Mouse (Mus musculus) layer of hippocampus, adult 2 months (tissue): ENCODE data around the gene Pdcd10. TPM values are rescaled to one million over a fixed set of nuclear protein-coding genes. Genes with fewer than 3 reads are reported as not detected.
A peak's percentile ranks its signal among the peaks of the same experiment; 100 is the strongest.

ENCODE experiments used
- DNase-seq, 2 experiments: peaks; one replicate each; pipeline ENCODE4 v3.0.0; 2022; ENCODE audit warnings: low spot score in 2 of 2
- H3K27ac ChIP-seq: fragments of 200-600 bp; 2 replicates; pipeline ENCODE4 v1.8.1; 2022
- H3K4me3 ChIP-seq: fragments of 200-600 bp; 2 replicates; pipeline ENCODE4 v1.8.1; 2022; ENCODE audit warnings: mild to moderate bottlenecking
- CTCF ChIP-seq: fragments of 200-600 bp; conservative IDR thresholded peaks from 2 replicates; pipeline ENCODE4 v1.8.1; 2022; ENCODE audit warnings: antibody characterized with exemption, mild to moderate bottlenecking, moderate library complexity
- total RNA-seq, 2 experiments: library from RNA; stranded (reverse); gene quantifications; 2 replicates each; pipeline ENCODE4 v1.2.3; 2021

The Pdcd10 gene
- total RNA-seq, 2 experiments from 2014 or later = 58.3 to 62.9 TPM

DNA sequence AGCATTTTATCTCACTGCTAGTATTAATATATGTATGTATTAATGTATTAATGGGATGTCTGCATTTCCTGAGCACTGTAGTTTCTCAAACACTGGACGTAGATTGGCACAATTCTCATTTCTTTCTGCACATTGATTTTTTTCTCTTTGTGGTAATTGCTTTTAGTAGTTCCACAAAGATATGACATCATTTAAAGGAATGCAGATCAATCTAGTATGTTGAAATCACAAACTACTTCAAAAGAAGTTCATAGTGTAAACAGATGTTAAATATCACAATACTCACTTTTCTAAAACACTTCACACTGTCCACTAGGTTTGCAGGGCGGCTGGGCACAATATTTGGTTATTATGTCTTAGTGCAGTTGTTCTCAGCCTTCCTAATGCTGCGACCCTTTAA, 25.6 kb downstream of the Pdcd10 start:
- Histone ChIP-seq H3K4me3 (no peak overlapping the region), H3K27ac (no peak overlapping the region)
- DNase-seq = no peak
- no peak for TF ChIP-seq CTCF

- no peak overlapping the region for H3K4me3 ChIP-seq
- DNase-seq = no peak
- TF ChIP-seq CTCF = no peak
- no peak overlapping the region for H3K27ac ChIP-seq
Observed at GRCm38 (mm10) chr3:75522527-75522926, 34.1 kb downstream of the Pdcd10 start.

GRCm38 (mm10) chr3:75521314-75521713, 35.3 kb downstream of the Pdcd10 start:
- no peak for DNase-seq
- H3K4me3 ChIP-seq = no peak overlapping the region
- TF ChIP-seq CTCF = no peak
- 0 out of 2 replicates have a peak overlapping the region, but pooled peaks have one; percentile 5 for H3K27ac ChIP-seq

- no peak overlapping the region for H3K4me3 ChIP-seq
- H3K27ac ChIP-seq = no peak overlapping the region
- peak; percentile 92 for TF ChIP-seq CTCF
Observed at GRCm38 (mm10) chr3:75517631-75518250, 38.9 kb downstream of the Pdcd10 start.

DNA sequence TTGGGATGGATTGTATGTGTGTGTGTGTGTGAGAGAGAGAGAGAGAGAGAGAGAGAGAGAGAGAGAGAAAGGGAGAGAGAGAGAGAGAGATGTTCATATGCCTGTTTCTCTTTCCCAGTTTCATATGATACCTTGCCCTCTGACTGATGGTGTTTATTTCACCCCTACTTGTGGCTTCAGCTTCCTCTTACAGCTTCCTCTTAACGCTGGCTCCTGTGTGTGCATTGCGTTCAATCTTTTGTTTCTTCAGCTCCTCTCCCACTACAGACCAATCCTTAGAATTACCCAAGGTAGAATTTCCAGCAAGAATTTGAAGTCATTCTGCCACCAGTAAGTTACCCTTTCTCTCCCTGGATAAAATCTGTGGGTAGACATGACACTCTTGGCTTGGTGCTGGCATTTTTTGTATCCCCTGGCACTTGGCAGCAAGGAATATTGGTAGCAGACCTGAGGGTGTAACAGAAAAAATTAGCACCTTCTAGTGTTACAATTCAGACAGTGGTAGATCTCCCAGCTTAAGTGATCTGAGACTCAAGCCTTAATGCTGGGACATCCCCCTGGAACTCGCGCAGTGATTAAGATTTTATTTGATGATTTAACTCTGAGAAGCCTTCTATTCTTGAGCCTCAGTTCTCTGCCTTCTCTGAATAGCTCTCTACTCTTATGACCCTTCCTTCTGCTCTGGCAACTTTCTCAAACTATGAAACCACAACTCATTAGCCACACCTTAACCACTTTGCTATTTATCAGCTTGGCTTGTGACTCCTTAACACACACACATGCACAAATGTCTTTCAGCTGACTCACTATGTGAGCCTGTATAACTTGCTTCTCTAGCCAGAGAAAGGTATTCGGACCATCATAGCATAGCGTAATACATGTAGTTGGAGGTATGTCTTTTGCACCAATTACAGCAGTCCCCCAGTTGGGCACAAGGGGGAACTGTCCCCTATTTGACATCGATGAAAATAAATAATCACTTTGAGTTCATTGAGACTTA, 57.4 kb downstream of the Pdcd10 start:
- Histone ChIP-seq H3K27ac (no peak overlapping the region), H3K4me3 (no peak overlapping the region)
- no peak for TF ChIP-seq CTCF
- no peak for DNase-seq

More at GRCm38 (mm10) chr3:75517631-75518250, 38.9 kb downstream of the Pdcd10 start:
- DNase-seq = peak; percentile 22 to 73

DNA sequence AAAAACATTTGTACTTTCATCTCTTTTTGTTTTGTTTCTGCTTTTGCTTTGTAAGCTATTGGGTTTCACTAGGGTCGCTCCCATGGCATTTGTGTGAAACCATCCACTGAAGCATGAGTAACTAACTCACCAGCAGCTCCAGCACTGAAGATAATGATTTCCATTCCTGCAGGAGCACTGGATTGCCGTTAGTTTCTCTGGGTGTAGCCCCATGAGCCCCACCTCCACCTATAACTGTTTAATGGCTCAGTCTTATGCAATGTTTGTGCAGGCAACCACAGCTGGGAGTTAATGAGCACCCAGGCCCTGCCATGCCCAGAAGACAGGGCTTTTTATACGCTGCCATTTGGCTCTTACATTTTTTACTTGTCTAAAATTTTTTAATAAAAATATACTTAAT, 63.7 kb downstream of the Pdcd10 start:
- no peak for TF ChIP-seq CTCF
- no peak for DNase-seq
- H3K27ac ChIP-seq = no peak overlapping the region
- no peak overlapping the region for H3K4me3 ChIP-seq

- DNase-seq = no peak
- Histone ChIP-seq H3K4me3 (no peak within 1 kb of the TSS), H3K27ac (no peak within 1 kb of the TSS)
- no peak for TF ChIP-seq CTCF
Observed at GRCm38 (mm10) chr3:75482056-75482455, 74.6 kb downstream of the Pdcd10 start, which contains the start of gene Wdr49. Gene Wdr49 (minus strand): TSS chr3:75482156.

- DNase-seq = no peak
- TF ChIP-seq CTCF = no peak
- Histone ChIP-seq H3K27ac (no peak overlapping the region), H3K4me3 (no peak overlapping the region)
Observed at GRCm38 (mm10) chr3:75475106-75475505, 81.5 kb downstream of the Pdcd10 start.

GRCm38 (mm10) chr3:75474657-75475056, 82.0 kb downstream of the Pdcd10 start:
- Histone ChIP-seq H3K27ac (no peak overlapping the region), H3K4me3 (no peak overlapping the region)
- TF ChIP-seq CTCF = no peak
- DNase-seq = no peak

- no peak for TF ChIP-seq CTCF
- no peak overlapping the region for H3K4me3 ChIP-seq
- no peak for DNase-seq
- H3K27ac ChIP-seq = no peak overlapping the region
Observed at GRCm38 (mm10) chr3:75468154-75468553, 88.5 kb downstream of the Pdcd10 start.

Other genes starting within 250 kb of the Pdcd10 start
- 1 to 10 TPM; 1.1 to 1.4 TPM for gene Wdr49, start 74.7 kb downstream of the Pdcd10 start, total RNA-seq
- 100 to 1,000 TPM; 182 to 189 TPM for gene Serpini1, start 691 bp upstream of the Pdcd10 start, total RNA-seq
- not detected for gene Gm29133, start 191.3 kb upstream of the Pdcd10 start, total RNA-seq